Mouse (Mus musculus) kidney, postnatal 0 days (tissue): ENCODE measurements around the gene Rpgr. TPM values are rescaled to one million over a fixed set of nuclear protein-coding genes. Genes with fewer than 3 reads are reported as not detected.

ENCODE experiments used
- ATAC-seq: fragments of 200-750 bp; cut with Nextera tagmentation; replicated peaks from 2 replicates; pipeline ENCODE4 v1.8.0; 2017; ENCODE audit warnings: low read depth, moderate number of reproducible peaks, moderate TSS enrichment, moderate library complexity; ENCODE audit not compliant: low FRiP score
- DNase-seq: peaks from one replicate; pipeline ENCODE4 v3.0.0-alpha.2; 2016; ENCODE audit warnings: low spot score
- H3K27ac ChIP-seq: fragments of 300-500 bp; sonication (generic); 2 replicates; pipeline ENCODE4 v1.5.1; 2014; ENCODE audit warnings: mild to moderate bottlenecking
- H3K27me3 ChIP-seq: fragments of 300-500 bp; sonication (generic); 2 replicates; pipeline ENCODE4 v1.6.1; 2014; ENCODE audit warnings: low read length, mixed read lengths; ENCODE audit not compliant: insufficient read depth
- H3K36me3 ChIP-seq: fragments of 300-500 bp; sonication (generic); 2 replicates; pipeline ENCODE4 v1.6.1; 2014; ENCODE audit warnings: low read length, mixed read lengths; ENCODE audit not compliant: insufficient read depth
- H3K4me1 ChIP-seq: fragments of 300-500 bp; sonication (generic); replicated peaks from 2 replicates; pipeline ENCODE4 v1.6.1; 2014; ENCODE audit warnings: antibody characterized with exemption, low read length, mixed read lengths; ENCODE audit not compliant: insufficient read depth
- H3K4me2 ChIP-seq: fragments of 300-500 bp; sonication (generic); 2 replicates; pipeline ENCODE4 v1.6.1; 2014; ENCODE audit warnings: mild to moderate bottlenecking, low read length, moderate library complexity, mixed read lengths
- H3K4me3 ChIP-seq: fragments of 300-500 bp; sonication (generic); replicated peaks from 2 replicates; pipeline ENCODE4 v1.5.1; 2014; ENCODE audit warnings: low read depth, low read length
- H3K9ac ChIP-seq: fragments of 300-500 bp; sonication (generic); 2 replicates; pipeline ENCODE4 v1.6.1; 2014; ENCODE audit warnings: low read depth, low read length
- H3K9me3 ChIP-seq: fragments of 300-500 bp; sonication (generic); replicated peaks from 2 replicates; pipeline ENCODE4 v1.6.1; 2016; ENCODE audit warnings: low read length, inconsistent platforms, mixed read lengths
- CTCF ChIP-seq: IDR thresholded peaks from 2 replicates; pipeline ENCODE4 v1.5.1; 2016; ENCODE audit warnings: antibody characterized with exemption, low read depth, mild to moderate bottlenecking, moderate library complexity
- WGBS: fragments of 180-500 bp; shearing (Covaris S2); extraction: QIAGEN DNeasy Blood & Tissue Kit; methylation state at CpG from one replicate; pipeline ENCODE4 v1.1.7; 2014; 5-methylcytosine and 5-hydroxymethylcytosine counted together
- polyA plus RNA-seq: library from polyadenylated mRNA; unstranded; fragments of >200 nt; fragmentation: Nextera tagmentation; extraction: Ambion mirVana; gene quantifications from 2 replicates; pipeline ENCODE4 v1.2.1, GENCODE M21; 2015

Rpgr gene
- polyA plus RNA-seq, 1 experiment from 2014 or later: 17.2 TPM

DNA sequence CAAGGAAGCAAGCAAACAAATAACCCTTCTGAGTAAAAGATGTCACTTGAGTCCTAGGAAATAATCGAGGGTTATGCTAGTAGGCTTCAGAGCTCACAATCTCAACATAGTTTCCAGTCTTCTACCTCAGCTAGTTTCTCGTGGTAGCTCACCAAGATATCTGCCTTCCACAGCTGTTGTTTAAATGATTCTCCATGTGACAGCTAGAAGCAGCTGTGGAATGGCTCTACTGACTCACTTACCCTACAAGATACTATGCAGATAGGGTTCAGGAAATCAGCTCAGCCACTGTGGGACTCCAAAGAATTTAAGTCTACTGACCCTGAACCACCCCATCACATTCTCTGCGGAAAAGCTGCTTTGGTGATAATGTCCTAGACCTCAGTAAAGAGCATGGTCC lies 64.3 kb downstream of the Rpgr start:
- Histone ChIP-seq H3K9me3 (no peaks in the 10 kb centered on the region), H3K27ac (0 out of 2 replicates have a peak overlapping the region, but pooled peaks have one; percentile 13), H3K4me1 (no peaks in the 10 kb centered on the region), H3K36me3 (no peaks in the 10 kb centered on the region), H3K4me3 (no peak overlapping the region), H3K9ac (no peak overlapping the region), H3K27me3 (no peaks in the 10 kb centered on the region), H3K4me2 (no peak overlapping the region)
- ATAC-seq (no peak), DNase-seq (peak; percentile 44)
- no peak for TF ChIP-seq CTCF
- 45% methylated on average over 3 of the region's 3 CpGs for WGBS

DNA sequence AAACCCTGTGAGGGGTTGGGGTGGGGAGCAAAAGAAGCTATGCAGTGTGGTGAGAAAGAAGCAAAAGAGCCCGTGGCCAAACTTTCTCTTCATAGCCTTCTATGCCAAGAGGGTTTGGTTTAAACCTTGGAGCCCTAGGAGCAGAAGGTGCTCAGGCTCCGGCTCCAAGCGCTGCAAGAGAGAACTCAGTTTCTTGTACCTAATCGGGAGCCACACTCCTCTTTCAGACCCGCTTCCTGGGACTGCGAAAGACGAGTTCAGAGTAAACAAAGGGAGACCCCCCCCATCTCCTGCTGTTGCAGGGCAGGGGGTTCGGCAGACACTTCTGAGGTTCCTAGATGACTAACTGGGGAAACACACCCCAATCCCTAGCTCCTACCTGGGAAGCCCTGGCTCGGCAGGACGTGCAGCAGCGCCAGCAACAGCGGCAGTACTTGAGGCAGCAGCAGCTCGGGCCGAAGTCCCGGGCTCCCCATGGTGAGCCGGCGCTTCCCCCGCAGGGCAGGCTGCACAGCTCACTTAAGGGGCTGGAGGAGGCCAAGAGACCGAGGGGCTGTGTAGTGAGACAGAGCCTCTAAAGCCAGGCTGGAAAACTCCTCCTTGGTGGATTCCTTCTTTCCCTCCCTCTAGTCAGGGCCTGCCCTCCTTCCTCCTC lies 99.5 kb downstream of the Rpgr start, which contains the start of gene Srpx:
Gene Srpx, minus strand, starts transcription at position 645 of the 655 bp plus-strand sequence.
- DNase-seq (peak; percentile 40), ATAC-seq (no peak; the same call in 1 of the 2 replicates)
- Histone ChIP-seq H3K36me3 (no peaks in the 10 kb centered on the region), H3K27ac (no peak within 1 kb of the TSS), H3K4me2 (peak within 1 kb of the TSS; percentile 56), H3K4me1 (no peaks in the 10 kb centered on the region), H3K4me3 (peak within 1 kb of the TSS; percentile 33), H3K9me3 (no peaks in the 10 kb centered on the region), H3K9ac (peak within 1 kb of the TSS; percentile 58), H3K27me3 (no peaks in the 10 kb centered on the region)
- 24% methylated on average over 18 of the region's 19 CpGs for WGBS
- TF ChIP-seq CTCF: no peak

DNA sequence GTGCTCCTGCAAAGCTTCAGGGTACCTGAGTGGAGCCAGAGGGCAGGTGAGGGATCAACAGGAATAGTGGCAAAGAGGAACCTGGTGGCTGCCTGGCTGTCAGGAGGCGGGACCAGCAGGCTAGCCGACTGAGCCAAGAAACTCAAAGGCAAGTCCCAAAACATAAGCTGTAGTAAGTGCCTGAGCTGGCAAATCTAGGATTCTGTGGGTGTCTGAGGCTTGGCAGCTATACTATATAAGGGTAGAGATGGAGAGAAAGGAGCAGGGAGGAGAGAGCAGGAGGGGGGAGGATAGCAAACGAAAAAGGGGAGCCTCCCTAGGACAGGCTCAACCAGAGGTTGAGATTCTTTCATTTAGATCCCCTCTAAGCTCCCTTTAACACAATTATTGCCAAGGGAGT lies 100.9 kb downstream of the Rpgr start:
- H3K27ac ChIP-seq: no peak overlapping the region
- no peaks in the 10 kb centered on the region for H3K4me1 ChIP-seq
- no peaks in the 10 kb centered on the region for H3K9me3 ChIP-seq
- TF ChIP-seq CTCF: no peak
- H3K27me3 ChIP-seq: no peaks in the 10 kb centered on the region
- H3K4me2 ChIP-seq: no peak overlapping the region
- H3K9ac ChIP-seq: no peak overlapping the region
- 47% methylated on average over 3 of the region's 3 CpGs for WGBS
- DNase-seq (no peak), ATAC-seq (no peak)
- no peak overlapping the region for H3K4me3 ChIP-seq
- no peaks in the 10 kb centered on the region for H3K36me3 ChIP-seq

DNA sequence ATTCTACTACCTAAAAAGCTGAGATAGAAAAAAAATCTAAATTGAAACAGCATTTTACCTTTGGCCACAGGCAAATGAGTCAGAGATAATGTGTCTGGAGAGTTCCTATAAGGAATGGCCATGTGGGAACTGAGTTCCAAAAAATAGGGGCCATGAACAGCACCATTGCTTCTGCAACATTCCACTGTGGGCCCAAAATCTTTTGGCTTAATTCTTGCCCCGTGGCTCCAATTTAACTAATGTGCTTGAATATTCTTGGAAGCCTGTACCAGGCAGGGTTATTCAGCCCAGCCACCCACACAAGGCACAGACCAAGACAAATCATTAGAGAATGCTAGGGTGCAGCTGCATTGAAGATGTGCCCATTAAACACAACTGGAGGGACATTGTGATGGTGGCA lies 106.0 kb downstream of the Rpgr start:
- no peak overlapping the region for H3K4me2 ChIP-seq
- H3K36me3 ChIP-seq: no peaks in the 10 kb centered on the region
- 56% methylated on average over 1 of the region's 1 CpGs for WGBS
- no peaks in the 10 kb centered on the region for H3K4me1 ChIP-seq
- no peak for TF ChIP-seq CTCF
- no peaks in the 10 kb centered on the region for H3K27me3 ChIP-seq
- H3K9me3 ChIP-seq: no peaks in the 10 kb centered on the region
- H3K4me3 ChIP-seq: no peak overlapping the region
- no peak for DNase-seq
- no peak overlapping the region for H3K9ac ChIP-seq
- H3K27ac ChIP-seq: no peak overlapping the region
- ATAC-seq: no peak

DNA sequence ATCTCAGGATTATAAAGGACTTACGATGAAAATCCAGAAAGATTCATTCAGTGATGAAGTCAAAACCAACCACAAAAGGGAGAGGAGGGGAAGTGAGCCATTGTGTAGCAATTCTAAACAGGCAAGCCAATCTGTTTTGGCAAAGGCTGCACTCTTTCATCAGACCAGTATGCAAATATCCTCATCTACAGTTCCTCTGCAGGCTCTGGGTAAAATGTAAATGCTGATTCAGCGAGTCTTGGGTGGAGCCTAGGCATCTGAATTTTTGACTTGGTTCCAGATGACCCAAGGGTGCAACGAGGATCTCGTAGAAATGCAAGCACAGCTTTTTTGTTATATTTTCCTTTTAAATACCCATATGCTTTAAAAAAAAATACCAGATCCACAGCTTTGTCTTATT lies 108.2 kb downstream of the Rpgr start:
- TF ChIP-seq CTCF: no peak
- no peak overlapping the region for H3K27ac ChIP-seq
- no peak overlapping the region for H3K4me3 ChIP-seq
- DNase-seq (no peak), ATAC-seq (no peak)
- 67% methylated on average over 4 of the region's 4 CpGs for WGBS
- H3K9me3 ChIP-seq: no peaks in the 10 kb centered on the region
- no peak overlapping the region for H3K9ac ChIP-seq
- no peaks in the 10 kb centered on the region for H3K4me1 ChIP-seq
- H3K27me3 ChIP-seq: no peaks in the 10 kb centered on the region
- H3K36me3 ChIP-seq: no peaks in the 10 kb centered on the region
- no peak overlapping the region for H3K4me2 ChIP-seq

DNA sequence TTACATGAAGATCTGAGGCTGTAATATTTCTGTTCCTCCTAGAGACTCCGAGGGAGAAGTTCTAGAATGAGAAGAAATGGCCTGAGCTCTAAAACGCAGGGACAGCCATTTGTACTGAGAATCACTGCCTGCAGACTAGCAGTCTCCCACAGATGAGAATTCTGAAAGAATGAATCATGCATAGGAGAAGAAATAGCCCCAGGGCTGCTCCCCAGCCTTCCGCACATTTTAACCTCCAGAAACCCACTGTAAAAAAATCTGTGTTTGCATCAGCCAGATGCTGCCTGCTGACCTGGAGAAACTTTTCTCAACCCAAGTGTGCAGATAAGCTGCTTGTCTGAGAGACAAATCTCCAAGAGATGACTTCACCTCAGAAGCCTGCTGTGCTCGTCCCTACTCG lies 111.2 kb downstream of the Rpgr start:
- no peaks in the 10 kb centered on the region for H3K27me3 ChIP-seq
- H3K4me2 ChIP-seq: no peak overlapping the region
- ATAC-seq: no peak
- H3K36me3 ChIP-seq: no peaks in the 10 kb centered on the region
- H3K27ac ChIP-seq: no peak overlapping the region
- no peak overlapping the region for H3K4me3 ChIP-seq
- DNase-seq: no peak
- WGBS: 63% methylated on average over 5 of the region's 5 CpGs
- H3K9me3 ChIP-seq: no peaks in the 10 kb centered on the region
- no peaks in the 10 kb centered on the region for H3K4me1 ChIP-seq
- no peak for TF ChIP-seq CTCF
- no peak overlapping the region for H3K9ac ChIP-seq

DNA sequence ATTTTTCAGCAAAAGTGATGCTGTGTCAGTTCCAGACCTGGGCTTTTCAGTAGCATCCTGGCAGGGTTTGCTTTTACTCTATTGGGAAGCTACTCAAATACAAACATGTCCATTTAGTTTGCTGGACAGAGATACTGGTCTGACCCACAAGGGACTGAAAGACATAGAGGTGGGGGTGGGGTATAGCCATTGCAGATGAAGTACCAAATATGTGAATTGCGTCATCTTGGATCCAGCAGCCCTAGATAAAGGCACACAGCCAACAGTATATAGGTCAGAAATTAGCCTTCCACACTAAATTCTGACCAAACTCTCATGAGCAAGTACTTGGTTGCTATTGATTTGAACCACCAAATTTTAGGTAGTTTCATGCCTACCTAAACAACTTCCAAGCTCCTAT lies 114.0 kb downstream of the Rpgr start:
- Histone ChIP-seq H3K36me3 (no peaks in the 10 kb centered on the region), H3K4me3 (no peak overlapping the region), H3K27ac (no peak overlapping the region), H3K27me3 (no peaks in the 10 kb centered on the region), H3K4me1 (no peaks in the 10 kb centered on the region), H3K9ac (no peak overlapping the region), H3K9me3 (no peaks in the 10 kb centered on the region), H3K4me2 (no peak overlapping the region)
- ATAC-seq (no peak), DNase-seq (no peak)
- no peak for TF ChIP-seq CTCF
- 91% methylated on average over 1 of the region's 1 CpGs for WGBS
